Mouse (Mus musculus) heart, postnatal 4 days (tissue): ENCODE results near the gene Gm17509. TPM values are rescaled to one million over a fixed set of nuclear protein-coding genes. Genes with fewer than 3 reads are reported as not detected.

Source experiments
- DNase-seq: peaks from one replicate; pipeline ENCODE4 v3.0.0; 2021
- total RNA-seq, 2 experiments: library from RNA; stranded (reverse); gene quantifications; 2 replicates each; pipeline ENCODE4 v1.2.3; 2021

The Gm17509 gene
- not detected for total RNA-seq

- peak; percentile 15 for DNase-seq
Observed at GRCm38 (mm10) chr13:117220501-117221321, at the start of gene Gm17509. TSS of gene Gm17509 (minus strand) at chr13:117221075.

DNA sequence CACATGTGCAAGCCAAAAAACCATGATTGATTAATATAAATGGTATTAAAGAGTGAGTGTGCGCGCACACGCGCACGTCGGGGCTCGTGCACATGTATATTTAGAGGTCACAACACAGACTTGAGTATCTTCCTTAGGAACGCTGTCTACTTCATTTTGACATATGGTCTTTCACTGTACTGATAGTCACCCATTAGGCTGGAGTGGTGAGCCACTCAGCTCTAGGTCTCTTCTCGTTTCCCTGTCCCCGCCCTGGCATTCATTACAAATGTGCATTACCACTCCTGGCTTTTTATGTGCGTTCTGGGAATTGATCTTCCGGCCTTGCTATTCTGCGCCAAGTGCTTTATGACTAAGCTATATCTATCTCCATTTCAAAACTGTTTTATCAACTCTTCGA, 47.1 kb upstream of the Gm17509 start:
- DNase-seq: no peak

- DNase-seq: no peak
Observed at GRCm38 (mm10) chr13:117266156-117266555, 45.3 kb upstream of the Gm17509 start.

GRCm38 (mm10) chr13:117260704-117261103, 39.8 kb upstream of the Gm17509 start:
- no peak for DNase-seq

- DNase-seq: no peak
Observed at GRCm38 (mm10) chr13:117242621-117243020, 21.7 kb upstream of the Gm17509 start.

DNA sequence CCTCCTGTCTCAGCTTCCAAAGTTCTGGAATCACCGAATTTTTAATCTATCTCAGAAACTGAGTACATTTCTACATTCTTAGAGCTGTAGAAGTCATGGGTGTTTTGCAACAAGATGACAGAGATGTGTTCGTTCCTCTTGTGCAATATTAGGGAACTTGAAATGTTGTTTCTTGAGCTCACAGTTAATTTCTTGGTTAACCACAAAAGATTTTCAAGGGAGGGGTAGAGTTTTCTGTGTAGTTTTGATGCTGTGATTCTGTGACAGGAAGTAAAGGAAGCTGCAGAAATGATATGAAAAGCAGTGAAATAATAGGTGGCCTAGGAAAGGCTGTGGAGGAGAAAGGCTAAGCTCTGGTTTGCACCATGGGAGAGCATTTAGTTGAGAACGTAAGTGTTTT, 21.2 kb upstream of the Gm17509 start:
- DNase-seq: no peak

GRCm38 (mm10) chr13:117237111-117237510, 16.2 kb upstream of the Gm17509 start:
- DNase-seq: no peak

DNA sequence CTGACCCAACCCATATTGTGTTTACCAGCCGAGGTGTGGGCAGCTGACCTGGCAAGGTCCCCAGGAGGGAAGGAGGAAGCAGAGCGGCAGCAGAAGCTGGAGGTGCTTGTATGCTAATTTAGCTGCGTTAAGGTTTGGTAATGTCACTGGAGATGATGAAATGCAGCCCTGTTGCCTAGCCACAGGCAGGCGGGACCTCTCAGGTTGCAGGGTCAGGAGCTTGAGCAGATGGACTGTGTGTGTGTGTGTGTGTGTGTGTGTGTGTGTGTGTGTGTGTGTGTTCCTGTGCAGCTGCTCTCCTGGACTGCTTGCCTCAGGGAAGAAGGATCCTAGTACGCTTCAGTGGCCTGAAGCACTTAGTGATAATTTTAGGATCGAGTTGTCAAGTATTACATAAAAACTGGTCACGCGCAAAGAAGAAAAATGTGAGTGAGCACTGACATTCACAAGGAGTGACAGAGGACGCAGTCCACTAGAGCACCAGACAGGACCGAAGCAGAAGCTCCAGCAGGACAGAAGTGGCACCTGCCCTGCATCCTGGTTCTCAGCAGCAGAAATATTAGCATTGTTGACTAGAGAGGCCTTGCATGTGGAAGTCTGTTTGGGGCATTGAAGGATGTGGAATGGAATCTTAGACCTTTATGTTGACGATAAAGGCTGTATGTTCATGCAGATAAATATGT, 14.8 kb upstream of the Gm17509 start:
- no peak for DNase-seq

- no peak for DNase-seq
Observed at GRCm38 (mm10) chr13:117234486-117234885, 13.6 kb upstream of the Gm17509 start.

GRCm38 (mm10) chr13:117233808-117234207, 12.9 kb upstream of the Gm17509 start:
- DNase-seq: no peak

- no peak for DNase-seq
Observed at GRCm38 (mm10) chr13:117230371-117231110, 9.7 kb upstream of the Gm17509 start.

- DNase-seq: no peak
Observed at GRCm38 (mm10) chr13:117225561-117225960, 4.7 kb upstream of the Gm17509 start.

DNA sequence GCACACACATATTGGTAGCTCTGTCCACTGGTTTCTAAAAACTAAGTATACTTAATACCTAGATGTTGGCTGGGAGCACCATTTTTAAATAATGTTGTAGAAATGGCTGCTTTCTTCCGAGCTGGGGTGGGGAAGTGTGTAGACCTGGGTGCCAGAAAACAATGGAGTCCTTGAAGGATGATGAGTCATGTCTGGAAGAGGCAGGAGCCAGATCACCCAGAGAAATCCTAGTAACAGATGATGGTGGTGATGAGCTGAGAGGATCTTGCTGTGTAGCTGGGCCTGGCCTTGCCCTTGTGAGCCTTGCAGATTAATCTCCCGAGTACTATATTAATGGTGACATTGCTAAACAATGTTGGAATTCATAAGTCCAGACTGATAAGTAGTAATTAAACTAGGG, 4.0 kb upstream of the Gm17509 start:
- no peak for DNase-seq

DNA sequence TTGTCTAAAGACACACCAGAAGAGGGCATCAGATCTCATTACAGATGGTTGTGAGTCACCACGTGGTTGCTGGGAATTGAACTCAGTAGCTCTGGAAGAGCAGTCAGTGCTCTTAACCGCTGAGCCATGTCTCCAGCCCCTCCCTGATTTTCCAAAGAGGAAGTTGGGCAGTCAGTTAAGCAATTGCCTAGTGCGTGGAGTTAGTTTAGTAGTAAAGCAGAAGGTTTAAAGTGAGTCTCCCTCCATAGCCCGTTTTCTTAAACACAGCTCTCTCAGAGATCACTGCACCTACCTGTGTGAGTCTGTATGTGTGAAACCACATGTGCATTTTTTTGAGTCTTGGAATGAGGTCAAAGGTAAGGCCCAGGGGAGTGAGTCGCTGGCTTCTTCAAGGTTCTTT, 2.2 kb upstream of the Gm17509 start:
- no peak for DNase-seq

- DNase-seq: no peak
Observed at GRCm38 (mm10) chr13:117219871-117220500, 889 bp downstream of the Gm17509 start.

DNA sequence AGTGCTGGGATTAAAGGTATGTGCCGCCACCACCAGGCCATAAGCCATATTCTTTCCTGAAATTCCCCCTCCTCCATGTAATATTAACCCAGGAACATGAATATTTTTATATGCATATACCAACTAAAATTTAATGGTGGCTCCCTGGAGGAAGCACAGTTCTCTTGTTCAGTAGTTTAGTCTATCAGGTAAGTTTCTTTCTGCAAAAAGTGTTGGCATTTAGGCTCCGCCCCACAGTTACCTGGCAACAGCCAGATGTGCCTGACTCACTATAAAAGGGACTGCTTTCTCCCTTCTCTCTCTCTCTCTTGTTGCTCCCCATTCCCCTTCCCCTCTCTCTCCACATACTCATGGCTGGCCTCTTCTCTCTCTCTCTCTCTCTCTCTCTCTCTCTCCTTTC, 2.8 kb downstream of the Gm17509 start:
- no peak for DNase-seq

- DNase-seq: no peak
Observed at GRCm38 (mm10) chr13:117217621-117218020, 3.3 kb downstream of the Gm17509 start.

DNA sequence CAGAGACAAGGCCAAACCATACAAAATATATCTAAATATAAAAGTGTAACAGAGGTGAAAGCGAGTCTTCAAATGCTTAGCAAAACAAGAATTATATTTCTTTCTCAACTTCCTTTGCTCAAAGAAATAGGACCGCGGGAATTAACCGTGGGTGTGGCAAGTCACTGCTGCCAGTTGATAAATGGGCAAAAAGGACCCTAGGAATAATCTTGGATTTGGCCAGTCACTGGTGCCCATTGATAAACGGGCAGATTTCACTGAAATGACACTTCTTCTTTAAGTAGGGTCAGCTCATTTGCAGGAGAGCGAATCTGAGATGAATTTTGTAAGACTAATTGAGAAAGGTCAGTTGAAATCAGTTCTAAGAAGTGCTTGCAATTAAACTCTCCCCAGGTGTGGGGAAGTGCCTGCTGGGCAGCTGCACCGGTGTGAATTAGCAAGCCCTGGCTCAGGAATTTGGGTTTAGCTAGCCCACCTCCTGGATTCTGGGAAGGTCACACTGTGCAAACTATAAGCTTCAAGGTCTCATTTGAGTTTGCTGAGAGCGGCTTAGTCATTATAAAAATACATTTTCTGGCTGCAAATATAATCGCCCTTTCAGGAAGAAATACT, 4.0 kb downstream of the Gm17509 start:
- DNase-seq: no peak

- DNase-seq: no peak
Observed at GRCm38 (mm10) chr13:117216126-117216525, 4.7 kb downstream of the Gm17509 start.

DNA sequence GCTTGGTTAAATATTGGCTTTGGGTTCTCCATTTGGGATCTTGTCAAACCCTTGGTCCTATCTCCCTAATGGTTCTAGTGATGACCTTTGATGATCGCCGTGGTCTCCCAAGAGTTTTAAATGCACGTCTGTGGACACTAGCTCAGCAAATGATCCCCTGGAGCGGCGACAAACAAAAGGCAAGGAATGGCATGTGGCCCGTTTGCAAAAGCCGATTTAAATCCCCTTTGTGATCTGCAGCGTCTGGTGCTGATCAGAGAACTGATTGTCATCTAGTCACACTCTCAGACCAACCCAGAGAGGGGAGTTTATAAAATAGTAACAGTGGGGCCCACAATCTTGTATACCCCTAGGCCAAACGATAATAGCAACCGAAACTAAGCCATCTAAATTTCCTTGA, 5.4 kb downstream of the Gm17509 start:
- no peak for DNase-seq

- no peak for DNase-seq
Observed at GRCm38 (mm10) chr13:117211386-117211875, 9.4 kb downstream of the Gm17509 start.

GRCm38 (mm10) chr13:117208236-117208635, 12.6 kb downstream of the Gm17509 start, which contains the start of gene Emb:
TSS of gene Emb (plus strand) at chr13:117208536.
- DNase-seq: no peak
